Mouse (Mus musculus) erythroid progenitor cell, adult 5-6 weeks (primary cell): ENCODE results near the gene Eif4g1. TPM values are rescaled to one million over a fixed set of nuclear protein-coding genes. Genes with fewer than 3 reads are reported as not detected.
A peak's percentile ranks its signal among the peaks of the same experiment; 100 is the strongest.
"Not testable (repeated sequence)": the region's sequence is repeated elsewhere in the genome, so short reads cannot be mapped to it uniquely, and the experiment has no call there.

Experiments
- ATAC-seq: replicated peaks from 2 replicates; pipeline ENCODE4 v1.8.0; 2016; ENCODE audit warnings: moderate number of reproducible peaks, mild to moderate bottlenecking, moderate TSS enrichment, inconsistent platforms; ENCODE audit not compliant: poor library complexity, low FRiP score, severe bottlenecking
- total RNA-seq, 2 experiments: library from RNA; stranded (forward) in 1 of 2; stranded (reverse) in 1 of 2; fragments of 150-400 nt in 1 of 2; fragments of 186-747, 209-891 nt in 1 of 2; gene quantifications; 2 replicates each; pipeline versions ENCODE4 v1.2.3 to v1.2.4; 2015 to 2017; ENCODE audit warnings: low replicate concordance in 2 of 2

The Eif4g1 gene
- total RNA-seq (2015; ENCODE audit: low replicate concordance) = 105 and 116 TPM in 2 replicates
- 109 and 153 TPM in 2 replicates for total RNA-seq (2017; ENCODE audit: low replicate concordance)

- not testable (repeated sequence) for ATAC-seq
Measured at GRCm38 (mm10) chr16:20668013-20668412, at the start of gene Eif4g1. TSS of gene Eif4g1 (plus strand) at chr16:20668313.

GRCm38 (mm10) chr16:20619541-20620398, 48.3 kb upstream of the Eif4g1 start:
- no peak for ATAC-seq

GRCm38 (mm10) chr16:20620399-20620735, 47.7 kb upstream of the Eif4g1 start:
- no peak for ATAC-seq

GRCm38 (mm10) chr16:20620751-20621190, 47.3 kb upstream of the Eif4g1 start:
- ATAC-seq = no peak

- peak; percentile 83 for ATAC-seq
Measured at GRCm38 (mm10) chr16:20621191-20621990, 46.7 kb upstream of the Eif4g1 start, which contains the start of gene Camk2n2. TSS of gene Camk2n2 (minus strand) at chr16:20621287.

- ATAC-seq = no peak
Measured at GRCm38 (mm10) chr16:20621991-20622685, 46.0 kb upstream of the Eif4g1 start.

GRCm38 (mm10) chr16:20623211-20623610, 44.9 kb upstream of the Eif4g1 start:
- no peak for ATAC-seq

GRCm38 (mm10) chr16:20628871-20629391, 39.2 kb upstream of the Eif4g1 start:
- ATAC-seq = no peak

- ATAC-seq = no peak; the same call in 1 of the 2 replicates
Measured at GRCm38 (mm10) chr16:20629731-20630634, 38.1 kb upstream of the Eif4g1 start, which contains the start of gene Ece2. TSS of gene Ece2 (plus strand) at chr16:20629828.

- no peak for ATAC-seq
Measured at GRCm38 (mm10) chr16:20637410-20637809, 30.7 kb upstream of the Eif4g1 start.

GRCm38 (mm10) chr16:20638367-20638766, 29.7 kb upstream of the Eif4g1 start:
- no peak for ATAC-seq

- no peak for ATAC-seq
Measured at GRCm38 (mm10) chr16:20642161-20642560, 26.0 kb upstream of the Eif4g1 start.

GRCm38 (mm10) chr16:20643911-20644310, 24.2 kb upstream of the Eif4g1 start:
- ATAC-seq = no peak

- ATAC-seq = peak; percentile 99
Measured at GRCm38 (mm10) chr16:20651076-20651946, 16.8 kb upstream of the Eif4g1 start, which contains the start of gene Psmd2. TSS of gene Psmd2 (plus strand) at chr16:20651652.

- ATAC-seq = peak; percentile 36
Measured at GRCm38 (mm10) chr16:20651947-20652310, 16.2 kb upstream of the Eif4g1 start.

GRCm38 (mm10) chr16:20653315-20653714, 14.8 kb upstream of the Eif4g1 start:
- ATAC-seq = no peak

GRCm38 (mm10) chr16:20657661-20658060, 10.5 kb upstream of the Eif4g1 start:
- ATAC-seq = no peak

- no peak for ATAC-seq
Measured at GRCm38 (mm10) chr16:20670291-20670690, 2.2 kb downstream of the Eif4g1 start.
